Mouse (Mus musculus): ENCODE measurements around the gene Cnr1.

- no peak for TF ChIP-seq POLR2A (IDR thresholded peaks at IDR 0.05; ENCODE audit: extremely low read depth, insufficient read depth, low read length)
- TF ChIP-seq CTCF (IDR thresholded peaks at IDR 0.05; ENCODE audit: extremely low read depth, insufficient read depth, low read length), result no peak
Observed at GRCm38 (mm10) chr4:33901659-33902058, 22.7 kb upstream of the Cnr1 start.
